ENCODE assay signal across 8 mouse cellular contexts in the genomic region with DNA sequence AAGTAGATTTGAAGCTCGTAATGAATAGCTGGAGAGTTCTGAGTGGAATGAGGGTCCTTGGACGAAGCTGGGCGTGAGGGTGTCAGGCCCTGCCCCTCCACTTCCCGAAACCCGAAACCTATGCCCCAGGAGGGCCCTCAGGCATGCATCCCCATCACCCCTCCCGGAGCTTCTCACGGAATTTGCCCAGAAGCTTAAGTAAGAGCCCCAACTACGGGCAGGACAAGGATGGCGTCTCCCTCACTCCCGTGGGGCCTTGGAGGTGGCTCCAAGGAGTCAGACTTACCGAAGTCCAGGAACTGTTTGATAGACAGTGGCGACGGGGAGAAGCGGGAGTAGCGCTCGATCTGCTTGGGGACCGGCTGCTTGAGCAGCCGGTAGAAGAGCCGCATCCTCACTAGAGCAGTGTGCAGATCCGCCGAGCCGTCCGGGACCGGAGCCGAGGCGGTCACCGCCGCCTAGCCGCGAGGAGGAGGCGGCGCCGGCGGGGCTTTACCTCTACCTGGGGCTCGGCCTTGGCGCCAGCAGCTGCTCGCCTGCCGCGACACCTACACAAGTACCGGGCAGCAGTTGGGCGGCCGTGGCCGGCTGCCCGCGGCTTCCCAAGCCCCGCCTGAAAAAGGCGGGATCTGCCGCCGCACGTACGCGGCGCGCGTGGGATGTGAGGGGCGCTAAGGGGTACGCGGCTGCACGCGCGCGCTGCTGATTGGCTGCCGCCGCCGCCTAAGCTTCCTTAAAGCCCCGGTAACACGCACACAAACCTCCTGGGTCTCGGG. TPM values are rescaled to one million over a fixed set of nuclear protein-coding genes. Genes with fewer than 3 reads are reported as not detected.
A peak's percentile ranks its signal among the peaks of the same experiment; 100 is the strongest.
DNase-seq lines count a peak whose midpoint lies in the region; ATAC-seq and TF ChIP-seq lines count a peak whose summit lies in the region.

A gene (minus strand): TSS at position 641 of the 776 bp plus-strand sequence.

- WGBS in forebrain, embryonic 15.5 days = 21% methylated on average over 67 of the region's 68 CpGs
- WGBS in lung, embryonic 14.5 days = 14% methylated on average over 63 of the region's 68 CpGs
- 17% methylated on average over 65 of the region's 68 CpGs for WGBS in olfactory bulb, adult 2 months
- 2% methylated on average over 55 of the region's 68 CpGs for WGBS in thymus, adult 2 months

- H3K27me3 ChIP-seq in forebrain, embryonic 15.5 days = no peaks in the 10 kb centered on the region
- no peaks in the 10 kb centered on the region for H3K27me3 ChIP-seq in lung, embryonic 14.5 days (ENCODE audit: insufficient read depth, low read length)
- H3K27me3 ChIP-seq in thymus, adult 2 months (ENCODE audit: control insufficient read depth, insufficient read depth, low read length) = no peaks in the 10 kb centered on the region

- peak; percentile 99 for ATAC-seq in forebrain, embryonic 15.5 days (replicated peaks)
- ATAC-seq in lung, embryonic 14.5 days (ENCODE audit: insufficient read depth) = peak; percentile 97

- peak within 1 kb of the TSS; percentile 73 to 91 for H3K4me3 ChIP-seq in ES-E14 (ENCODE audit: insufficient read depth in 1 of 2, low read depth in 1 of 2, low read length in 2 of 2, poor library complexity in 1 of 2, severe bottlenecking in 1 of 2)
- peak within 1 kb of the TSS; percentile 70 for H3K4me3 ChIP-seq in forebrain, embryonic 15.5 days
- peak within 1 kb of the TSS; percentile 69 for H3K4me3 ChIP-seq in layer of hippocampus, adult 2 months
- peak within 1 kb of the TSS; percentile 55 for H3K4me3 ChIP-seq in lung, embryonic 14.5 days (ENCODE audit: low read depth, low read length)
- peak within 1 kb of the TSS; percentile 87 for H3K4me3 ChIP-seq in olfactory bulb, adult 2 months (ENCODE audit: insufficient read depth, low read depth, low read length)
- H3K4me3 ChIP-seq in thymus, adult 2 months (ENCODE audit: control insufficient read depth, insufficient read depth, low read length) = peak within 1 kb of the TSS; percentile 96

- intact Hi-C loops in heart, postnatal 25 days (cut with DNase I) = no loop called here

- 0 out of 2 replicates have a peak, but pooled peaks have one; percentile 56 for TF ChIP-seq POLR2A in olfactory bulb, adult 2 months (IDR thresholded peaks at IDR 0.05; ENCODE audit: insufficient read depth, low read depth, low read length)
- no peak for TF ChIP-seq POLR2A in thymus, adult 2 months (IDR thresholded peaks at IDR 0.05; ENCODE audit: control insufficient read depth, extremely low read depth, insufficient read depth, low read length, poor library complexity)

- in situ Hi-C loops in ES-E14 (cut with MboI; ENCODE audit: low sequenced_read_pairs in 2 of 2, unreplicated experiment in 2 of 2) = no loop called here

- no peaks in the 10 kb centered on the region for H3K4me1 ChIP-seq in ES-E14 (ENCODE audit: control insufficient read depth in 2 of 2, insufficient read depth in 2 of 2, low read length in 2 of 2, poor library complexity in 1 of 2)
- H3K4me1 ChIP-seq in forebrain, embryonic 15.5 days = peaks cover 7% of the 10 kb centered on the region; the same call in 1 of the 2 replicates
- no peaks in the 10 kb centered on the region for H3K4me1 ChIP-seq in lung, embryonic 14.5 days (ENCODE audit: insufficient read depth)
- H3K4me1 ChIP-seq in olfactory bulb, adult 2 months (ENCODE audit: control insufficient read depth, insufficient read depth, low read length) = no peaks in the 10 kb centered on the region
- peaks cover 2% of the 10 kb centered on the region; the same call in 1 of the 2 replicates for H3K4me1 ChIP-seq in thymus, adult 2 months (replicated peaks; ENCODE audit: control insufficient read depth, insufficient read depth, low read length)

- peak within 1 kb of the TSS; percentile 70 for H3K9ac ChIP-seq in ES-E14 (ENCODE audit: insufficient read depth, low read depth, low read length, poor library complexity, severe bottlenecking)
- peak within 1 kb of the TSS; percentile 61 for H3K9ac ChIP-seq in forebrain, embryonic 15.5 days (replicated peaks)
- peak within 1 kb of the TSS; percentile 64 for H3K9ac ChIP-seq in lung, embryonic 14.5 days

- H3K4me2 ChIP-seq in forebrain, embryonic 15.5 days (replicated peaks) = peak within 1 kb of the TSS; percentile 55
- H3K4me2 ChIP-seq in lung, embryonic 14.5 days = peak within 1 kb of the TSS; percentile 60

- no peaks in the 10 kb centered on the region for H3K9me3 ChIP-seq in ES-E14 (ENCODE audit: control insufficient read depth, insufficient read depth, low read depth, low read length)
- H3K9me3 ChIP-seq in forebrain, embryonic 15.5 days = no peaks in the 10 kb centered on the region
- no peaks in the 10 kb centered on the region for H3K9me3 ChIP-seq in lung, embryonic 14.5 days (ENCODE audit: low read depth, low read length)

- peak within 1 kb of the TSS; percentile 10; the same call in 1 of the 2 replicates for H3K27ac ChIP-seq in ES-E14 (ENCODE audit: insufficient read depth, low read depth, low read length, poor library complexity, severe bottlenecking)
- H3K27ac ChIP-seq in forebrain, embryonic 15.5 days (replicated peaks) = peak within 1 kb of the TSS; percentile 82
- peak within 1 kb of the TSS; percentile 83 for H3K27ac ChIP-seq in layer of hippocampus, adult 2 months
- peak within 1 kb of the TSS; percentile 91 for H3K27ac ChIP-seq in lung, embryonic 14.5 days (ENCODE audit: low read depth)
- H3K27ac ChIP-seq in olfactory bulb, adult 2 months (ENCODE audit: insufficient read depth, low read depth, low read length) = peak within 1 kb of the TSS; percentile 20
- peak within 1 kb of the TSS; percentile 2; the same call in 1 of the 2 replicates for H3K27ac ChIP-seq in thymus, adult 2 months (ENCODE audit: control insufficient read depth, insufficient read depth, low read length)

- no peak for TF ChIP-seq CTCF in layer of hippocampus, adult 2 months (conservative IDR thresholded peaks at IDR 0.05)
- TF ChIP-seq CTCF in lung, embryonic 14.5 days (IDR thresholded peaks at IDR 0.05; ENCODE audit: low read depth) = no peak
- no peak for TF ChIP-seq CTCF in olfactory bulb, adult 2 months (IDR thresholded peaks at IDR 0.05; ENCODE audit: insufficient read depth, low read depth, low read length)
- TF ChIP-seq CTCF in thymus, adult 2 months (IDR thresholded peaks at IDR 0.05; ENCODE audit: borderline replicate concordance, control insufficient read depth, extremely low read depth, insufficient read depth, low read length, poor library complexity) = no peak

- H3K36me3 ChIP-seq in ES-E14 (ENCODE audit: control insufficient read depth, insufficient read depth, low read length, poor library complexity, severe bottlenecking) = no peaks in the 10 kb centered on the region
- no peaks in the 10 kb centered on the region for H3K36me3 ChIP-seq in forebrain, embryonic 15.5 days
- no peaks in the 10 kb centered on the region for H3K36me3 ChIP-seq in lung, embryonic 14.5 days (ENCODE audit: insufficient read depth)
- H3K36me3 ChIP-seq in thymus, adult 2 months (ENCODE audit: control insufficient read depth, insufficient read depth, low read length) = no peaks in the 10 kb centered on the region

- peak; percentile 57 for DNase-seq in ES-E14 (ENCODE audit: low read depth, low spot score)
- DNase-seq in cerebellum, adult 11-12 months = peak; percentile 92
- peak; percentile 67 for DNase-seq in heart, postnatal 25 days (ENCODE audit: low spot score)
- peak; percentile 71 to 82 for DNase-seq in layer of hippocampus, adult 2 months (ENCODE audit: low spot score in 2 of 2)
- peak; percentile 91 for DNase-seq in lung, embryonic 14.5 days
- peak; percentile 73 for DNase-seq in thymus, adult 2 months

TF ChIP-seq in ES-E14, 5 proteins besides CTCF, POLR2A, EP300 and RAD21:
- no peak for TF ChIP-seq ZNF384 (IDR thresholded peaks at IDR 0.05; ENCODE audit: low read depth, low read length)
- no peak for TF ChIP-seq MAFK (IDR thresholded peaks at IDR 0.05; ENCODE audit: insufficient read depth, low read depth, low read length)
- TF ChIP-seq ZC3H11A (IDR thresholded peaks at IDR 0.05; ENCODE audit: borderline replicate concordance, low read depth, low read length) = no peak
- no peak for TF ChIP-seq CHD2 (IDR thresholded peaks at IDR 0.05; ENCODE audit: low read depth, low read length)

RNA-seq across cellular contexts. Expression of the gene that starts here (rescaled TPM):
- total RNA-seq in ES-E14 (2012; rRNA removed) = 18.3 and 23.4 TPM in 2 replicates
- 29.1 and 32.5 TPM in 2 replicates for polyA plus RNA-seq in forebrain, embryonic 15.5 days (2015; fragmentation: Nextera tagmentation; extraction: Ambion mirVana)
- total RNA-seq in heart, postnatal 25 days (2021) = 1 to 10 TPM; 3.0 to 3.8 TPM
- 10 to 100 TPM; 39.0 to 43.9 TPM for total RNA-seq in layer of hippocampus, adult 2 months (2021)
- polyA plus RNA-seq in lung, embryonic 14.5 days (2014; fragmentation: Nextera tagmentation; extraction: Ambion mirVana) = 68.9 and 72.9 TPM in 2 replicates
- polyA plus RNA-seq in olfactory bulb, adult 2 months (2012; ENCODE audit: insufficient read depth, insufficient read length, low replicate concordance, missing spikeins) = not detected in 2 replicates
- polyA plus RNA-seq in thymus, adult 2 months (2012; rRNA removed) = 22.5 and 23.3 TPM in 2 replicates

Comparison
In these comparisons a context has a peak if more than half of its experiments do, and no peak if none do; other contexts are left out.
1. Peak in every context shown above with its lines: DNase-seq, ATAC-seq, H3K4me3 ChIP-seq and H3K27ac ChIP-seq.
2. H3K27ac ChIP-seq: peak in every context shown above with its lines; median percentile 91 in lung, embryonic 14.5 days; 83 in layer of hippocampus, adult 2 months; 82 in forebrain, embryonic 15.5 days; 20 in olfactory bulb, adult 2 months; 10 in ES-E14; 2 in thymus, adult 2 months.